In the genomic region with DNA sequence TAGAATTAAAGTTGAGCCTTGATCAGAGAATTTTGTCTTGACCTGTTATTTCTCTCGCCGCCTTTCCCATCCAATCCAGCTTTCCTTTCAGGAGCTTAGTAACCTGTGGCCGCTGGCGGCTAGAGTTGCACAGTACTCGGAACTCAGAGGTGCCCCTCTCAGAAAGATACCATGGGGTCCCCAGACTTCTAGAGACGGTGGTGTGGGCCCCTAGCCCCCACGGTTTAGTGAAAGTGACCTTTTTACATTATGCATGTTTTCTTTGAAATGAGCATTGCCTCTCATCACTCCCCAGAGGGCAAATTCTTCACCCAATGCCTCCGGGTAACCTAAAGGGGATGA, we compare ENCODE assay signal across 8 mouse cellular contexts. TPM values are rescaled to one million over a fixed set of nuclear protein-coding genes. Genes with fewer than 3 reads are reported as not detected.
A peak's percentile ranks its signal among the peaks of the same experiment; 100 is the strongest.
DNase-seq lines count a peak whose midpoint lies in the region; ATAC-seq and TF ChIP-seq lines count a peak whose summit lies in the region.

No protein-coding gene starts in this region.

- peak overlapping the region; percentile 75 for H3K9ac ChIP-seq in heart, embryonic 13.5 days
- no peak overlapping the region for H3K9ac ChIP-seq in hindbrain, embryonic 11.5 days (ENCODE audit: low read depth, low read length)

- no peaks in the 10 kb centered on the region for H3K36me3 ChIP-seq in heart, embryonic 13.5 days
- no peaks in the 10 kb centered on the region for H3K36me3 ChIP-seq in hindbrain, embryonic 11.5 days (ENCODE audit: control insufficient read depth, insufficient read depth, low read length)

- ATAC-seq in heart, embryonic 13.5 days (ENCODE audit: extremely low read depth, insufficient number of reproducible peaks, low FRiP score, low TSS enrichment), result no peak
- peak; percentile 65; the same call in 1 of the 2 replicates for ATAC-seq in hindbrain, embryonic 11.5 days (ENCODE audit: low FRiP score)

- TF ChIP-seq CTCF in brain, embryonic 14.5 days (IDR thresholded peaks at IDR 0.05; ENCODE audit: borderline replicate concordance, extremely low read depth, insufficient read depth, insufficient read length), result no peak

- H3K4me3 ChIP-seq in heart, embryonic 13.5 days, result peak overlapping the region; percentile 53
- peak overlapping the region; percentile 26 for H3K4me3 ChIP-seq in hindbrain, embryonic 11.5 days (ENCODE audit: low read depth, low read length)

- no peaks in the 10 kb centered on the region for H3K27me3 ChIP-seq in heart, embryonic 13.5 days (replicated peaks)
- no peaks in the 10 kb centered on the region for H3K27me3 ChIP-seq in hindbrain, embryonic 11.5 days (ENCODE audit: control insufficient read depth, insufficient read depth, low read length)

- H3K4me2 ChIP-seq in heart, embryonic 13.5 days, result peak overlapping the region; percentile 74
- peak overlapping the region; percentile 43 for H3K4me2 ChIP-seq in hindbrain, embryonic 11.5 days (replicated peaks; ENCODE audit: low read depth, low read length)

- no peak overlapping the region for H3K27ac ChIP-seq in heart, embryonic 13.5 days (replicated peaks)
- H3K27ac ChIP-seq in hindbrain, embryonic 11.5 days (ENCODE audit: low read depth, low read length), result no peak overlapping the region

- DNase-seq in heart, adult 11 months, result no peak
- peak; percentile 41 for DNase-seq in brain, embryonic 14.5 days (ENCODE audit: low read depth)
- DNase-seq in hindbrain, embryonic 11.5 days (ENCODE audit: low spot score), result no peak
- peak; percentile 1 for DNase-seq in lung, postnatal 14 days
- no peak for DNase-seq in urinary bladder, postnatal 14 days (ENCODE audit: low spot score)
- DNase-seq in thymus, postnatal 25 days, result no peak
- no peak for DNase-seq in retina, postnatal 1 day

- H3K4me1 ChIP-seq in heart, embryonic 13.5 days, result peaks cover 7% of the 10 kb centered on the region; the same call in 1 of the 2 replicates
- H3K4me1 ChIP-seq in hindbrain, embryonic 11.5 days (replicated peaks; ENCODE audit: control insufficient read depth, insufficient read depth, low read length), result no peaks in the 10 kb centered on the region

- no peak for TF ChIP-seq POLR2A in brain, embryonic 14.5 days (IDR thresholded peaks at IDR 0.05; ENCODE audit: borderline replicate concordance, extremely low read depth, insufficient read depth, insufficient read length, poor library complexity, severe bottlenecking)

- H3K9me3 ChIP-seq in heart, embryonic 13.5 days, result no peaks in the 10 kb centered on the region
- H3K9me3 ChIP-seq in hindbrain, embryonic 11.5 days (ENCODE audit: control insufficient read depth, low read length), result no peaks in the 10 kb centered on the region

- WGBS in heart, embryonic 13.5 days, result 21% methylated on average over 8 of the region's 8 CpGs
- WGBS in hindbrain, embryonic 11.5 days, result 21% methylated on average over 8 of the region's 8 CpGs

RNA-seq across cellular contexts. Expression of a gene that starts 13.9 kb away (rescaled TPM):
- 1.3 and 1.7 TPM in 2 replicates for polyA plus RNA-seq in heart, embryonic 13.5 days (2015; fragmentation: Nextera tagmentation; extraction: Ambion mirVana)
- 6.0 and 6.1 TPM in 2 replicates for polyA plus RNA-seq in brain, embryonic 14.5 days (2012; rRNA removed)
- 2.7 and 3.3 TPM in 2 replicates for polyA plus RNA-seq in hindbrain, embryonic 11.5 days (2014; fragmentation: Nextera tagmentation; extraction: Ambion mirVana)

RNA-seq across cellular contexts. Expression of a gene that starts 18.3 kb away (rescaled TPM):
- not detected in 2 replicates for polyA plus RNA-seq in heart, embryonic 13.5 days (2015; fragmentation: Nextera tagmentation; extraction: Ambion mirVana)
- not detected in 2 replicates for polyA plus RNA-seq in brain, embryonic 14.5 days (2012; rRNA removed)
- polyA plus RNA-seq in hindbrain, embryonic 11.5 days (2014; fragmentation: Nextera tagmentation; extraction: Ambion mirVana), result not detected in 2 replicates

RNA-seq across cellular contexts. Expression of a gene that starts 31.3 kb away (rescaled TPM):
- 4.0 and 4.1 TPM in 2 replicates for polyA plus RNA-seq in heart, embryonic 13.5 days (2015; fragmentation: Nextera tagmentation; extraction: Ambion mirVana)
- 4.7 and 5.8 TPM in 2 replicates for polyA plus RNA-seq in brain, embryonic 14.5 days (2012; rRNA removed)
- 8.4 and 9.7 TPM in 2 replicates for polyA plus RNA-seq in hindbrain, embryonic 11.5 days (2014; fragmentation: Nextera tagmentation; extraction: Ambion mirVana)

Comparison
In these comparisons a context has a peak if more than half of its experiments do, and no peak if none do; other contexts are left out.
1. DNase-seq: peak in brain, embryonic 14.5 days (single experiment) and lung, postnatal 14 days (single experiment); none in heart, adult 11 months (single experiment), hindbrain, embryonic 11.5 days (single experiment), urinary bladder, postnatal 14 days (single experiment), thymus, postnatal 25 days (single experiment) and retina, postnatal 1 day (single experiment).